Mouse (Mus musculus) kidney, postnatal 10 days (tissue): ENCODE results near the gene Ppt2.

Source experiments
- DNase-seq: peaks from one replicate; pipeline ENCODE4 v3.0.0; 2021; ENCODE audit warnings: mixed read lengths

Gene Ppt2

GRCm38 (mm10) chr17:34585877-34586771 is 42.2 kb downstream of the Ppt2 start:
- DNase-seq = peak; percentile 33

- DNase-seq = no peak
Measured at GRCm38 (mm10) chr17:34585121-34585520, 43.2 kb downstream of the Ppt2 start.

- no peak for DNase-seq
Measured at GRCm38 (mm10) chr17:34583819-34584218, 44.5 kb downstream of the Ppt2 start.

GRCm38 (mm10) chr17:34583397-34583796 is 44.9 kb downstream of the Ppt2 start:
- DNase-seq = peak; percentile 32

DNA sequence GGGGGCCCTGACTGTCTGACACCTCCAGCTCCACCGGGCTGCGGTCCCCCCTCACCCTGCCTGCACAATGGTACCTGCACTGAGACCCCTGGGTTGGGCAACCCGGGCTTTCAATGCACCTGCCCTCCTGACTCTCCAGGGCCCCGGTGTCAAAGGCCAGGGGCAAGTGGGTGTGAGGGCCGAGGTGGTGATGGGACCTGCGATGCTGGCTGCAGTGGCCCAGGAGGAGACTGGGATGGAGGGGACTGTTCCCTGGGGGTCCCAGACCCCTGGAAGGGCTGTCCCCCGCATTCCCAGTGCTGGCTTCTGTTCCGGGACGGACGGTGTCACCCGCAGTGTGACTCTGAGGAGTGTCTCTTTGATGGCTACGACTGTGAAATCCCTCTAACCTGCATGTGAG is 45.8 kb downstream of the Ppt2 start:
- no peak for DNase-seq

GRCm38 (mm10) chr17:34578070-34578469 is 50.2 kb downstream of the Ppt2 start:
- DNase-seq = no peak

- no peak for DNase-seq
Measured at GRCm38 (mm10) chr17:34576577-34576976, 51.7 kb downstream of the Ppt2 start.

DNA sequence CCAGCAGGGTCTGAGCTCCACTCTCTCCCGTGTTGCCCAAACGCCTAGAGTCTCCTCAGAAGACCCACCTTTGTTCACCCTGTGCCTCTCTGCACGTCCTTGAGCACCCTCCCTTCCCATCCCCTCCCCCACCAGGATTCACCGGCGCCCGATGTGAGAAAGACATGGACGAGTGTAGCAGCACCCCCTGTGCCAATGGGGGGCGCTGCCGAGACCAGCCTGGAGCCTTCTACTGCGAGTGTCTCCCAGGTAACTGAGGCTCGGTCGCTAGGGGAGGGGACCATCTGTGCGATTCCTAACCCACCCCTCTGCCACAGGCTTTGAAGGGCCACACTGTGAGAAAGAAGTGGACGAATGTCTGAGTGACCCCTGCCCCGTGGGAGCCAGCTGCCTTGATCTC is 55.9 kb downstream of the Ppt2 start:
- DNase-seq = peak; percentile 32

DNA sequence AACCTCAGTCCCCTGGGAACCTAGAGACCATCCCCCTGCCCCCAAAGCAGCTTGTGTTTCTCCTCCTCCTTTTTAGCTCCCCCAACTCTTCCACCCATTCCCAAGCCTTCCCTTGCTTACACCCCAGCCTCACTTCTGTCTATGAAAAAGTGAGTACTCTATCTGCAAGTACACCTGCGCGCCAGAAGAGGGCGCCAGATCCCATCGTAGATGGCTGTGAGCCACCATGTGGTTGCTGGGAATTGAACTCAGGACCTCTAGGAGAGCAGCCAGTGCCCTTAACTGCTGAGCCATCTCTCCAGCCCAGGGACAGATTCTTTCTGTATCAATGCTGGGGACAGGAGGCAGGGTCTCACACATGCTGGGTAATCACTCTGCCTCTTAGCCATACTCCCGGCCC is 56.4 kb downstream of the Ppt2 start:
- no peak for DNase-seq

DNA sequence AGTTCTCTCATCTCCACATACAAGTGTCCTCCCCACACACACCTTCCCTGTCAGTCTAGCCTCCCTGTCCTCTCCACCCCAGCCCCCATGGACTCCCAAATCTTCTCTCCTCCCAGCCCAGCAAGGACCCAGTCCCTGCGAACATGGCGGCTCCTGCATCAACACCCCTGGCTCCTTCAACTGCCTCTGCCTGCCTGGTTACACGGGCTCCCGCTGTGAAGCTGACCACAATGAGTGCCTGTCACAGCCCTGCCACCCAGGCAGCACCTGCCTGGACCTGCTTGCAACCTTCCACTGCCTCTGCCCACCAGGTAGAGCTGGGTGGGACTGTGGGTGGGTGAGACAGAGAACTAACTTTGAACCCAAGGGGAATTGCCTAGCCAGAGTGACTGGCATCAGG is 58.4 kb downstream of the Ppt2 start:
- DNase-seq = no peak

GRCm38 (mm10) chr17:34568421-34568820 is 59.9 kb downstream of the Ppt2 start:
- DNase-seq = no peak

DNA sequence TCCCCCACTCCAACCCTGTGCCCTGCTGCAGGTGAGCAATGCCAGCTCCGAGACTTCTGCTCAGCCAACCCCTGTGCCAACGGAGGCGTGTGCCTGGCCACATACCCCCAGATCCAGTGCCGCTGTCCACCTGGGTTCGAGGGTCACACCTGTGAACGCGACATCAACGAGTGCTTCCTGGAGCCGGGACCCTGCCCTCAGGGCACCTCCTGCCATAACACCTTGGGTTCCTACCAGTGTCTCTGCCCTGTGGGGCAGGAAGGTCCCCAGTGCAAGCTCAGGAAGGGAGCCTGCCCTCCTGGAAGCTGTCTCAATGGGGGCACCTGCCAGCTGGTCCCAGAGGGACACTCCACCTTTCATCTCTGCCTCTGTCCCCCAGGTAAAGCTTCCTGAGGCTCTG is 61.0 kb downstream of the Ppt2 start:
- DNase-seq = peak; percentile 30
